Mouse (Mus musculus) pancreas, adult 10 weeks (tissue): ENCODE measurements around the gene Tecr. TPM values are rescaled to one million over a fixed set of nuclear protein-coding genes. Genes with fewer than 3 reads are reported as not detected.

Experiments
- polyA plus RNA-seq: library from polyadenylated mRNA; stranded (reverse); fragments of 350-450 nt; fragmentation: Illumina TruSeq; extraction: RNeasy Lipid Tissue Mini Kit (QIAGEN cat#74804); gene quantifications from one replicate; pipeline ENCODE4 v1.2.3, GENCODE M21; 2015; ENCODE audit warnings: low read depth, low replicate concordance; ENCODE audit not compliant: insufficient read depth

The Tecr gene
- 77.7 TPM for polyA plus RNA-seq

DNA sequence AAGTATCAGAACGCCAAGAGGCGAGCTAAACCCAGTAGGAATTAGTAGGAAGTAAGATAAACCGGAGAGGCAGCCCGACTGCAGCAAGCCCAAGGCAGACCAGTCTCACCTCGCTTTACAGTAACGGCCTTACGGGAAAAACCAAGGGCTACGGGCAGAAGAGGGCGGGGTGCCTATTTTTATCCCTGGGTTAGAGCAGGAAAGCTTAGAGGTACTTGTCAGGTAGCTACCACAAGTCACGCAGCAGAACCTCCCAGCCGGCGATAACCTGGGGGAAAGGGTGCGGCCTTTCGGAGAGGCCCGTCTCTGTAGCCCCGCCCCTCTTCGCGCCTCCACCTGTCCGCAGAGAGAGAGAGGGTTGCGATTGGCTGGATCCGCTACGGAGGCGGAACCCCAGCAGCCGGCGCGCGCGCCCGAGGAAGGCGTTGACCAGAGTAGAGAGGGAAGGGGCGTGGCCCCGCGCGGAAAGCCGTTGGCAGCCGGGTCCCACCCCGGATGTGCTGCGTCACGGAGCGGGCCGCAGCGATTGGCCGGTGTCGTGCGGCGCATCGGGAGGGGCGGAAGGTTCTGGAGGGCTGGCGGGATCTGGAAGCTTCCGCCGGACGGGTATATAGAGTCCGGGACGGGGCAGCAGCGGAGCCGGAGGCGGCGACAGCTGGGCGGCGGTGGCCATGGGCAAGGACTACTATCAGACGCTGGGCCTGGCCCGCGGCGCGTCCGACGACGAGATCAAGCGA, at the start of gene Tecr, which contains the start of gene Dnajb1:
Gene Tecr, minus strand, starts transcription at position 311 of the 737 bp plus-strand sequence.
Gene Dnajb1, plus strand, starts transcription at position 533 of the 737 bp plus-strand sequence.

DNA sequence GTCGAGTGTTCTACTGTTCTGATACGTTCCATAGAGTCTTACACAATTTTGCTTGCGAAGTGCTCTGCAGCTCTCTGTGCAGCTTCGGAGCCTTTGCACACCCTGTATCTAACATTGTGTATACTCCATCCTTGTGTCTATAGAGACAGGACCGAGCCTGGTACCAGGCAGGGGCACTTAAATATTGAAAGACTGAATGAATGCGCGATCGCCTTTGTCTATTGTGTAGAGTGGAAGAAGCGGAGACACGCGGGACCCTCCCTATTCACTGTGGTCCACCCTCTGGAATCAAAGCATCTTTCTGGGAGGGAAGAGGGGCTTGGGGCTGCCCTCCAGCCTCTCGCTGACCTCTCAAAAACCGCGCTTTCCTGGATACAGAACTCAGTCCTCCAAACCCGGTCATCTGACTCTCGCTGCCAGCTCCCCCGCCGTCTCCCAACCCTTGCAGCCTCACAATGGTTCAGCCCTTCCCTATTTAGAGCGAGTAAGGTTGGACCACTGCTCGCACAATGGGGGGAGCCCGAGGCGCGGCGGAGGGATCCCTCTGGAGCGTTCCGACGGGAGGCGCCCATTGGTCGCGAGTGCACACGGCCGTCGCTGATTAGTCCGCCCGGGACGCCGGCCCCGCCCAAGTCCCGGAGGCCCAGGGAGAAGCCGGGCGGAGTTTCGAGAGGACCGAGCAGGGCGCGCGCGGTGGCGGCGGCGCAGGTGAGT, 44.4 kb upstream of the Tecr start, which contains the start of gene Gipc1:
Gene Gipc1, plus strand, starts transcription at position 648 of the 714 bp plus-strand sequence.

DNA sequence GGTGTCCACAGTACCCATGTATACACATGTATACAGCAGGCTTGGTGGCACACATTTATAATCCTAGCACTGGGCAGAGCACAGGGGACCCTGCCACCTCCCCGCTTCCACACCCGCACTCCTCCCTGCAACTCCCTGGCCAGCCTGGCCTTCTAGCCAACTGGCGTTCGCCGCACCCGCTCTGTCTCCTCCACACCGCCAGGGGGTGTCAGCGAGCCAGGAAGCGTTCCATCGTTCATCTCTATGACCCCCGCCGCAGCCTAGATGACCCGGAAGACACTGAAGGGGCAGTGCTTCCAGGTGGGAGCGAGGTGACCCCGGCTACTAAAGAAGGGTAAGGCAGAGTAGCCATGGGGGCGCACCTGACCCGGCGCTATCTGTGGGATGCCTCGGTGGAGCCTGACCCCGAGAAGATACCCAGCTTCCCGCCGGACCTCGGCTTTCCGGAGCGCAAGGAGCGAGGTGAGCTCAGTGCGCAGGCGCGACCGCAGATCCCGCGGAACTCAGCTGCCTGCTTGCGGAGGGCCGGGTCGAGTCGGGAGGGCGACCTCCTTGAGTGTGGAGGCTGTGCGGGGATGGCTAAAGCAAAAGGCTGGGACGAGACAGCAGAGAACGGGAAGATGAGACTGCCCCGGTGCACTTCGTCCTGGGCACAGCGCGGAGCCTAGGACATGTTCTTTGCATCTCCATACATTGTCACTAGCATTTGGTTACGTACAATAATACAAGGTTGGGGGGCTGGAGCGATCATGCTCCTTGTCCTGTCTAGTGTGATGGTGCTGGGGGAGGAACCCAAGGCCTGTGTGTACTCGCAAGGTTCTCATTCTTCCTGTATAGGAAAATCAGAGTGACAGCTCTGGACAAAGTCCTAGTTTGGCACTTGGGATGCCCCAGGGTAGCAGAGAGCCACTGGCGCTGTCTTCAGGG, 41.0 kb downstream of the Tecr start, which contains the start of gene Ndufb7:
Gene Ndufb7, plus strand, starts transcription at position 203 of the 927 bp plus-strand sequence.

DNA sequence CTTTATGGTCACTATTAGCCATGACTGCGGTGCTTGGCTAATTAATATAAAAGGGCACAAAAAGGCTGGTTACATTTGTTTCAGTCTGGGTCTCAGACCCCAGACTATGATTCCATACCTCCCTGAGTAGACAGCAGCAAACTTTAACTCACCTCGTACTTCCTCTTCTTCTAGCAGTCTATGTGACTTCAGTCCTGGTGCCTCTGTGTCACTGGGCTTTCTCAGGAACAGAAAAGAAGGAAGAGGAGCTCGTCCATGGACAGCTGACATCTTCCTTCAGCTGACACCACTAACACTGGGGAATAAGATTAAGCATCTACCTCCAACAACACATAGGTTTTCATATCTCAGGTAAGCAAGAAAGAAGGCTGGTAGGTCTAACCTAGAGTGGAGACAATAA, 72.0 kb downstream of the Tecr start, which contains the start of gene Olfr370:
Gene Olfr370, plus strand, starts transcription at position 45 of the 400 bp plus-strand sequence.

Other genes starting within 250 kb of the Tecr start
- gene Clgn, start 218.1 kb downstream of the Tecr start, polyA plus RNA-seq: not detected
- gene Scoc, start 149.6 kb downstream of the Tecr start, polyA plus RNA-seq: 17.8 TPM
- not detected for gene Olfr370, start 72.2 kb downstream of the Tecr start, polyA plus RNA-seq
- gene Ndufb7, start 41.3 kb downstream of the Tecr start, polyA plus RNA-seq: 74.6 TPM
- 7.8 TPM for gene Dnajb1, start 222 bp upstream of the Tecr start, polyA plus RNA-seq
- 9.7 TPM for gene Gipc1, start 44.7 kb upstream of the Tecr start, polyA plus RNA-seq
- 0.18 TPM for gene Ptger1, start 58.7 kb upstream of the Tecr start, polyA plus RNA-seq
- gene Pkn1, start 91.2 kb upstream of the Tecr start, polyA plus RNA-seq: 26.2 TPM
- gene Ddx39, start 107.2 kb upstream of the Tecr start, polyA plus RNA-seq: 10.1 TPM
- gene Adgre5, start 133.4 kb upstream of the Tecr start, polyA plus RNA-seq: 16.6 TPM